Mouse (Mus musculus): ENCODE data around the gene Smpx. TPM values are rescaled to one million over a fixed set of nuclear protein-coding genes. Genes with fewer than 3 reads are reported as not detected.
A peak's percentile ranks its signal among the peaks of the same experiment; 100 is the strongest.

Smpx gene
- total RNA-seq (2015) (not detected in 2 replicates), total RNA-seq (2017) (not detected in 2 replicates)

- ATAC-seq (replicated peaks; ENCODE audit: poor library complexity), result no peak
Observed at GRCm38 (mm10) chrX:157698862-157699261, at the start of gene Smpx. TSS of gene Smpx (plus strand) at chrX:157698910.

- no peak for ATAC-seq (replicated peaks; ENCODE audit: poor library complexity)
Observed at GRCm38 (mm10) chrX:157655047-157655446, 43.7 kb upstream of the Smpx start.

- no peak for ATAC-seq (replicated peaks; ENCODE audit: poor library complexity)
Observed at GRCm38 (mm10) chrX:157657356-157657755, 41.4 kb upstream of the Smpx start.

- no peak for ATAC-seq (replicated peaks; ENCODE audit: poor library complexity)
Observed at GRCm38 (mm10) chrX:157671820-157672219, 26.9 kb upstream of the Smpx start.

- ATAC-seq (replicated peaks; ENCODE audit: poor library complexity), result no peak
Observed at GRCm38 (mm10) chrX:157674667-157675350, 23.9 kb upstream of the Smpx start.

GRCm38 (mm10) chrX:157691186-157691585, 7.5 kb upstream of the Smpx start:
- ATAC-seq (replicated peaks; ENCODE audit: poor library complexity), result no peak

- ATAC-seq (replicated peaks; ENCODE audit: poor library complexity), result no peak
Observed at GRCm38 (mm10) chrX:157697591-157698135, 1.0 kb upstream of the Smpx start.

GRCm38 (mm10) chrX:157707236-157707635, 8.5 kb downstream of the Smpx start:
- no peak for ATAC-seq (replicated peaks; ENCODE audit: poor library complexity)

GRCm38 (mm10) chrX:157708616-157709280, 10.0 kb downstream of the Smpx start:
- ATAC-seq (replicated peaks; ENCODE audit: poor library complexity), result no peak

GRCm38 (mm10) chrX:157719907-157720306, 21.2 kb downstream of the Smpx start:
- no peak for ATAC-seq (replicated peaks; ENCODE audit: poor library complexity)

- ATAC-seq (replicated peaks; ENCODE audit: poor library complexity), result no peak
Observed at GRCm38 (mm10) chrX:157730622-157731341, 32.1 kb downstream of the Smpx start.

- ATAC-seq (replicated peaks; ENCODE audit: poor library complexity), result peak; percentile 99
Observed at GRCm38 (mm10) chrX:157731658-157732314, 33.1 kb downstream of the Smpx start.

GRCm38 (mm10) chrX:157732346-157732745, 33.6 kb downstream of the Smpx start:
- ATAC-seq (replicated peaks; ENCODE audit: poor library complexity), result 0 out of 2 replicates have a peak, but pooled peaks have one; percentile 3

- no peak for ATAC-seq (replicated peaks; ENCODE audit: poor library complexity)
Observed at GRCm38 (mm10) chrX:157733836-157734235, 35.1 kb downstream of the Smpx start.

- no peak for ATAC-seq (replicated peaks; ENCODE audit: poor library complexity)
Observed at GRCm38 (mm10) chrX:157734341-157734740, 35.6 kb downstream of the Smpx start.

- ATAC-seq (replicated peaks; ENCODE audit: poor library complexity), result no peak
Observed at GRCm38 (mm10) chrX:157747815-157748544, 49.3 kb downstream of the Smpx start.

GRCm38 (mm10) chrX:157754559-157754958, 55.8 kb downstream of the Smpx start:
- ATAC-seq (replicated peaks; ENCODE audit: poor library complexity), result no peak

- no peak for ATAC-seq (replicated peaks; ENCODE audit: poor library complexity)
Observed at GRCm38 (mm10) chrX:157762542-157762941, 63.8 kb downstream of the Smpx start.

GRCm38 (mm10) chrX:157801669-157802068, 103.0 kb downstream of the Smpx start:
- peak; percentile 98 for ATAC-seq (replicated peaks; ENCODE audit: poor library complexity)
